ENCODE assay signal across 9 mouse cellular contexts in the genomic region with DNA sequence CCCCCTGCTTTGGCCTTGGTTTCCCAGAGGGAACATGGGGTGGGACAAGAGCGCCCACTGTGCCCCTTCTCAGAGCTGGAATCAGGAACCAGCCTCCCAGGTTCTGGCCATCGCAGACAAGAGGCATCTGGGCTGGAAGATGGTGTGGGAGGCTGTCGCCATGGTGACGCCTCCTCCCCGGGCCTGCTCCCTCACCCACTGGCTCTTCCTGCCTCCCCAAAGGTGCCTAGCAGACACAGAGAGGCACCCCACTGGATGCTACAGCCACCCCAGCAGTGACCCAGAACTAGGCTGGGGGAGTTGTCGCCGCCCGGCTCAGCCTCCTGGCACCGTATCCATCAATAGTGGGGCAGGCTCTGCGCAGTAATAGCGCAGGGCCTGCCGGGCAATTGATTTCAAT.
DNase-seq lines count a peak whose midpoint lies in the region; ATAC-seq lines count a peak whose summit lies in the region.
"Had no signal": no experiment of that assay in that cellular context is flagged by ENCODE, and none has a peak within 500 bp of the region (broad histone marks: within the 10 kb centered on the region; RNA-seq: fewer than 3 reads in every experiment).

No protein-coding gene starts in this region.

- peaks cover 55% of the 10 kb centered on the region for H3K4me1 ChIP-seq in neural tube, embryonic 11.5 days (ENCODE audit: control insufficient read depth, insufficient read depth, low read length)
- H3K4me1 ChIP-seq in hindbrain, embryonic 10.5 days (replicated peaks), result peaks cover 89% of the 10 kb centered on the region
- peaks cover 73% of the 10 kb centered on the region for H3K4me1 ChIP-seq in midbrain, embryonic 13.5 days (replicated peaks)

- H3K27ac ChIP-seq in neural tube, embryonic 11.5 days (ENCODE audit: low read depth, low read length), result peak overlapping the region; percentile 49; the same call in 1 of the 2 replicates
- peak overlapping the region; percentile 19 for H3K27ac ChIP-seq in hindbrain, embryonic 10.5 days
- H3K27ac ChIP-seq in midbrain, embryonic 13.5 days, result peak overlapping the region; percentile 81; the same call in 1 of the 2 replicates
- H3K27ac ChIP-seq: liver, embryonic 14.5 days; stomach, postnatal 0 days had no signal

- 59% methylated on average over 12 of the region's 12 CpGs for WGBS in neural tube, embryonic 11.5 days
- 67% methylated on average over 12 of the region's 12 CpGs for WGBS in hindbrain, embryonic 10.5 days
- 45% methylated on average over 12 of the region's 12 CpGs for WGBS in midbrain, embryonic 13.5 days

- peak overlapping the region; percentile 35 for H3K9ac ChIP-seq in neural tube, embryonic 11.5 days (ENCODE audit: low read length)
- H3K9ac ChIP-seq in midbrain, embryonic 13.5 days (replicated peaks), result peak overlapping the region; percentile 16; the same call in 1 of the 2 replicates
- H3K9ac ChIP-seq: liver, embryonic 14.5 days had no signal

- no peak for DNase-seq in neural tube, embryonic 11.5 days (ENCODE audit: low spot score)
- DNase-seq in neural tube, embryonic 10.5 days (ENCODE audit: extremely low spot score, low spot score), result no peak
- DNase-seq in hindbrain, embryonic 10.5 days (ENCODE audit: low spot score), result no peak
- DNase-seq in kidney, postnatal 36 days, result no peak

- H3K36me3 ChIP-seq in neural tube, embryonic 11.5 days (ENCODE audit: control insufficient read depth, insufficient read depth, low read length), result no peaks in the 10 kb centered on the region; the same call in 1 of the 2 replicates
- no peaks in the 10 kb centered on the region for H3K36me3 ChIP-seq in hindbrain, embryonic 10.5 days
- H3K36me3 ChIP-seq in midbrain, embryonic 13.5 days, result no peaks in the 10 kb centered on the region

- no peak for ATAC-seq in neural tube, embryonic 11.5 days (ENCODE audit: insufficient read depth, low FRiP score, low TSS enrichment)
- ATAC-seq in midbrain, embryonic 13.5 days, result 0 out of 2 replicates have a peak, but pooled peaks have one; percentile 9
- ATAC-seq in inflammation-experienced regulatory T-cells, adult 6 months, result no peak
- no peak for ATAC-seq in CD4-positive, CD25-positive, alpha-beta regulatory T cell, adult 4 months

- H3K27me3 ChIP-seq in neural tube, embryonic 11.5 days (ENCODE audit: control insufficient read depth, insufficient read depth, low read length), result no peaks in the 10 kb centered on the region
- peaks cover 68% of the 10 kb centered on the region for H3K27me3 ChIP-seq in hindbrain, embryonic 10.5 days (ENCODE audit: insufficient read depth, poor library complexity, severe bottlenecking)
- peaks cover 15% of the 10 kb centered on the region; the same call in 1 of the 2 replicates for H3K27me3 ChIP-seq in midbrain, embryonic 13.5 days

- no peak overlapping the region for H3K4me3 ChIP-seq in neural tube, embryonic 11.5 days (ENCODE audit: low read depth, low read length)
- no peak overlapping the region for H3K4me3 ChIP-seq in hindbrain, embryonic 10.5 days
- no peak overlapping the region for H3K4me3 ChIP-seq in midbrain, embryonic 13.5 days (replicated peaks)

- H3K9me3 ChIP-seq in neural tube, embryonic 11.5 days (ENCODE audit: control insufficient read depth, low read length), result no peaks in the 10 kb centered on the region
- no peaks in the 10 kb centered on the region for H3K9me3 ChIP-seq in hindbrain, embryonic 10.5 days
- H3K9me3 ChIP-seq in midbrain, embryonic 13.5 days, result no peaks in the 10 kb centered on the region

- H3K4me2 ChIP-seq in neural tube, embryonic 11.5 days (ENCODE audit: low read depth), result no peak overlapping the region
- no peak overlapping the region for H3K4me2 ChIP-seq in midbrain, embryonic 13.5 days (replicated peaks)

Comparison
In these comparisons a context has a peak if more than half of its experiments do, and no peak if none do; other contexts are left out.
1. H3K27ac ChIP-seq: peak in every context shown above with its lines; median percentile 81 in midbrain, embryonic 13.5 days; 49 in neural tube, embryonic 11.5 days; 19 in hindbrain, embryonic 10.5 days.